Mouse (Mus musculus): ENCODE results near the gene March2.

DNA sequence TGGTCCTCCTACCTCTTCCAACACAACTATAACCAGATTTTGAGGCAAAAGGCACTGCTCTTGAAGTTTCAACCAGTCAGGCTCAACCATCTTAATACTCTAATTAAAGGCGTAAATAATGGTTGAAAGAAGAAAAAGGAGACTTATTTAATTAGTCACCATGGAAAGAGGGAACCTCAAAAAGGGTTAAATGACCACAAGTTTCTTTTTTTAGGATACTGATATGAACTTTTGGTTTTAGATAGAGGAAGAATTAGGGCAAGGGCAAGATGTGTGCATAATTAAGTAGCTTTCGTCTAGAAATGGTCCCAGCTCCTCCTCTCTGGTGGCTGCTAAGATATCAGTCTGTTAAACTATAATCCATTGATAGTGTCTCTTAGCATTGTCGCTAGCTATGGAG lies 47.9 kb upstream of the March2 start:
- TF ChIP-seq CTCF (IDR thresholded peaks at IDR 0.05; ENCODE audit: control insufficient read depth, insufficient read depth, low read length) (no peak), POLR2A (IDR thresholded peaks at IDR 0.05; ENCODE audit: borderline replicate concordance, control insufficient read depth, low read depth, low read length) (no peak)

All from bone marrow, adult 2 months (tissue).